Mouse (Mus musculus) testis, postnatal 10 days (tissue): ENCODE measurements around the gene Anapc5.

Experiments used
- DNase-seq: peaks from one replicate; pipeline ENCODE4 v3.0.0; 2021; ENCODE audit warnings: low spot score

The Anapc5 gene

DNA sequence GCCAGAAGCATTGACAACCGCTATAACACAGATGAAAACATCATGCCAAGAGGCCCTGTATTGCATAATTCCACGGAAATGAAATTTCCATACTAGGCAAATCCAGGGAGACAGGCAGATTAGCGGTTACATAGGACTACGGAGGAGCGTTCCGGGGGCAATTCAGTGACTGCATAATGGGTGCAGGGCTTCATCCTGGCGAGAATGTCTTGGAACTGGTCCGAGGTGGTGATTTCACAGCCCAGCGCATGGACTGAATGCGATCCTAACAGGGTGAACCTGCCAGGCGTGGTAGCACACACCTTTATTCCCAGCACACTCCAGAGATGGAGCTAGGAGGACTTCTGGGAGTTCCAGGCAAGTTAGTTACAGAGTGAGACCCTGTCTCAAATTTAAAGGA lies 53.9 kb downstream of the Anapc5 start:
- DNase-seq: no peak

DNA sequence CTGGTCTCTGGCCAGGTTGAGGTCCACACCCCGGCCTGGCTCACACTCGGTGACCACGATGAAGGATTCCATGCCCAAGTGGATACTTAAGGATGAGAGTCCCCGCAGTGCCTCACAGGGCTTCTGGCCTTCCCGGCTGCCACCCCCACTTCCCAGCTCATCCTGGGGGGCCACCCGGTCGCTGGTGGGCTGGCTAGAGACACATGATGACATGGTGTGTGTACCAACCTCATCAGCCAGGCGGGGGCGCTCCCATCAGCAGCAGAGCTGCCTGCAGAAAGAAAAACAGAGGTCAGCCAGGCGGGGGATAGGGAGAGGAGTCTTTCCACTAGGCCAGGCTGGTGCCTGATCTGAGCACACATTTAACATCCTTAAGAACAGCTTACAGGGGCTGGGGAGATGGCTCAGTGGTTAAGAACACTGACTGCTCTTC lies 57.1 kb downstream of the Anapc5 start:
- DNase-seq: peak; percentile 90

DNA sequence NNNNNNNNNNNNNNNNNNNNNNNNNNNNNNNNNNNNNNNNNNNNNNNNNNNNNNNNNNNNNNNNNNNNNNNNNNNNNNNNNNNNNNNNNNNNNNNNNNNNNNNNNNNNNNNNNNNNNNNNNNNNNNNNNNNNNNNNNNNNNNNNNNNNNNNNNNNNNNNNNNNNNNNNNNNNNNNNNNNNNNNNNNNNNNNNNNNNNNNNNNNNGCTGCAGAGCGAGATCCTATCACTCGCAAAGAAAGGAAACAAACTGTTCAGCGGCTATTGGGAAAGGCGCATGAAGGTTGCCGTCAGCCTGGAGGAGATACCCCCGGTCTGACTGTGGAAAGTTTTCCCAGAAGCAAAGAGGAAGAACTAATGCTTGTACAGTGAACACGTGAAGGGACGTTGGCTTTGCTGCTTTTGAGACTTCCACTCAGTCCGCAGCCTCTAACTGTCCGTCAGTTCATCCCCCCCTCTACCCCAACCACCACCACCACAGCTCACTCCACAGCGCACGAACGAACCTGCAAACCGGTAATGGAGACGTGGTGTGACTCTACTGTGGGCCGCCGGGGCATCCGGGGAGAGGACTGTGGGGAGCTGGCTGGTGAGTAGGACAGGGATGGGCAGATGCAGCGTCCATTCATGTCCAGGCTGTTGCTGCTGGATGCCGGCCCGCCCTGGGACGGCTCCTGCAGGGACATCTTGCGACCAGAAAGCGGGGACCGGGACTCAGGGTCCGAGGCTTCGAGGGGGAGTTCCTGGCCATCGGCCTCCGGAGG lies 57.7 kb downstream of the Anapc5 start:
- no peak for DNase-seq

DNA sequence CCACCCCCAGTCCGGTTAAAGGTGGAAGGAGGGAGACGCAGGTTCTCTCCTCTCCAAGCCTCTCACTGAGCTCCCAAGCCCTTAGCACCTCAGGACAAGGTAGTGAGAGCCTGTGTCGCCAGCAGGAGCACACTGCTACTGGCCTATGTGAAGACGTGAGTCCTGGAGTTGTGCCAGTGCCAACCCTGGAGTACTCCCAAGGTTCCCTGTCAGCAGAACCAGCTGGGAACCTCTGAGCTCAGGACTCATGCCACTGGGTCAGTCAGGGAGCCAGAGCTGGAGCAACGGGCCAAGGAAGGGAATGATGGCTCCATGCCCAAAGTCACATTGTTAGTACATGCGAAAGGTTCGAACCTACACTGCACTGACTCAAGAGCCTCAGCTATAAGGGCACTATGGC lies 64.5 kb downstream of the Anapc5 start:
- peak; percentile 58 for DNase-seq

DNA sequence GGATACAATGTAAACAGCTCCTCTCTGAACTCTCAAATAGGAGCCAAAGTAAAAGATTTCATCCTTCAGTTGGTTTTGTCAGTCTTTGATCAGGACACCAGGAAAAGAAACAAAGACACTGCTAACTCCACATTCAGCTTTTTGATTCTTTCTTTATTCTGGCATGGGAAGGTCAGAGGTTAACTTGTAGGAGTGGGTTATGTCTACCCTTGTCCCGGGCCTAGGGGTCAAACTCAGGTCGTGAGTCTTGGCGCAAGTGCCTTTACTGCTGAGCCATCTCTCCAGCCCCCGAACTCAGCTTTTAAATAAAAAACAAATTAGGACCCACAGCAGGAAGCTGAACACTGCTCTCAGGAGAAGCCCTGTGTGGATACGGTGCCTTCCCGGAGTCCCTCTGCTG lies 65.0 kb downstream of the Anapc5 start:
- no peak for DNase-seq

DNA sequence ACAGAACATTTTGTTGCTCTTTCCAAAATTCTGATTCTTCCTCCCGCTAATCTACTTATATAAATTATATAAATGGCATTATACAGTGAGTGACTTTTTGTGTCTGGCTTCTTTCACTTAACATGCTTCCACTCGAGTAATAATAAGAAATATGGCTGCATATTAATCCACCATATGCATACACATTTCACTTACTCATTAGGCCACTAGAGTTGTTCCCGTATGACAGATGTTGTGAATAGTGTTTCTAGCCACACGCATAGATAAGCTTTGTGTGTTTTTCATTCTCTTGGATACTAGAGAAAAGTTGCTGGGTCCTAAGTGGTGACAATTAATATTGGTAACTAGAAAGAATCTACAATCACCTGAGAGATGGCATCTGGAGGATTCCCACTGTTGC lies 65.5 kb downstream of the Anapc5 start:
- DNase-seq: no peak

DNA sequence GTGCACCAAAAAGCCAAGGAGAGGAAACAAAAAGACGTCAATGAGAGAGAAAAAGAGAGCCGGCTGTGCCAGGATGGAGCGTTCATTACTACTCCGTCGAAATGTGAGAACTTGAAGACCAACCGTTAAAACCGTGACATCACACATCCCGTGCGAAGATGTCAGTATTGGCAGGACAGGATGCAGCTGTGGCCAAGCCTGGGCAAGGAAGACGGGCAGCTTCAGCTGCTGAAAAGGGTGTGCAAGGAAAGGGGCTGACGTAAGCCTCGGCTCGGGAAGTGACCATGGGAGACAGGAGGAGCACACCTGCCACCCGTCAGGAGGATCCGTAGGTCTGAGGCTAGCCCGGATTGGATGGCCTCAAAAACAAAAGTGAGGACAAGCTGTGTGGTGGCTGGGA lies 66.7 kb downstream of the Anapc5 start:
- DNase-seq: no peak

DNA sequence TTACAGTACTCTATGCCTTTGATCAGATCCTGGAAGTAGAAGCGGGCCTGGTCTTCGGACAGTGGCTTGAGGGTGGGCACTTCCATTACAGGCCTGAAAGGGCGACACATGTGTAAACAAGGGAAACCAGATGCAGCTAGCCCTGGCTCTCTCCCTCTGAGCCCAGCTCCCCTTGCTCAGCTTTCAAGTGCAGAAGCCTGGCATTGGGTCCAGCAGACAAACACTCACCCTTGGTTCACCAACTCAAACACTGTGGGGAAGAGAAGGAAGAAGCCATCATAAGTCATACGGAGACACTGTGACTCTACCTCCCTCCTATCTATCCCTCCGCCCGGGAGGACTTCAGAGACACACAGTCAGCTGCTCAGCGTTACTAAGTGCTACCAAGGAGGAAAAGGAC lies 73.2 kb downstream of the Anapc5 start:
- no peak for DNase-seq

DNA sequence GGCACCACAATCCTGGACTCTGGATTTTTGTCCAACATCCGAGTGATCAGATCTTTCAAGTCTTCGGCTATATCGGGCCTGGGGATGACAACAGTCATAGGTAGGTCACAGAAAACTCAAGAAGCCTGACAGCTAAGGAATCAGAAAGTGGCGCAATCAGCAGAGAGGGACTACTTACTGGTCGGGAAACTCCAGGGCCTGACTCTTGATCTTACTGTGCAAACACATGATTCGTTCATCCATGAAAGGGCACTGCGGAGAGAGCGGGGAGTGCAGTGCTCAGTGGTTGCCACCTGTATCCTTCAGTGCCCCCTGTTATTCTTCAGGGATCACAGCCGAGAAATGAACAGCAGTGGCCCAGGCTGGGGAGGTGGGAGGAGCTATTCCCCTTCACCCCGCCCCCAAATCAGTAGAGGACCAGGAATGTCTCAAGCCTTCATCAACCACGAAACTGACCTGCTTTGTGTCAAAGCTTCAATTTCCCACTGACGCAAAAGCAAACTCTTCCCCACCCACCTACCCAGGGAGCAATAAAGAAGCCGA lies 77.2 kb downstream of the Anapc5 start:
- no peak for DNase-seq
